Comparison of ENCODE assay signal across 29 mouse cellular contexts in the genomic region with DNA sequence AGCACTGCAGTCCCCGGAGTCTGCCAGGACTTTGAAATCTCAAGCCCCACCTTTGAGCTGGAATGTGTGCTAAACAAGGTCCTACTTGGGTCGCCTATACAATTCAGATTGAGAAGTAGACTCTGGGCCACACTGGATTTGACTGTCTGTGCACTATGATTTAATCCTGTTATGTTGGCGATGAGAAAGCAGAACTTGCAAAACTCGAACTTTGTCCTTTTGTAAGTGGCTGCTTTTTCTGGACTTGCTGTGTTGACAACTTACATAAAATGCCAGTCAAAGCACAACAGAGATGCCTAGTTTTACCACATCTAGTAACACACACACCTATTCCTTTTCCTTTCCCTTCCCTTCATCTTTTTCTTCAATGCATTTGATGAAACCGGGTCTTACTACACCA.
DNase-seq lines count a peak whose midpoint lies in the region; ATAC-seq and TF ChIP-seq lines count a peak whose summit lies in the region.
"Had no signal": no experiment of that assay in that cellular context is flagged by ENCODE, and none has a peak within 500 bp of the region (broad histone marks: within the 10 kb centered on the region; RNA-seq: fewer than 3 reads in every experiment).

No protein-coding gene starts in this region.

- 92% methylated on average over 5 of the region's 5 CpGs for WGBS in kidney, embryonic 15.5 days
- 85% methylated on average over 5 of the region's 5 CpGs for WGBS in heart, adult 2 months

- H3K4me3 ChIP-seq in kidney, embryonic 15.5 days (replicated peaks): no peak overlapping the region
- H3K4me3 ChIP-seq in heart, adult 2 months: no peak overlapping the region
- H3K4me3 ChIP-seq: embryonic facial prominence, embryonic 10.5 days; embryonic facial prominence, embryonic 13.5 days; erythroblast, embryonic 14.5 days; forebrain, embryonic 12.5 days; forebrain, embryonic 15.5 days; heart, embryonic 10.5 days; heart, embryonic 13.5 days had no signal

- H3K79me2 ChIP-seq in heart, adult 2 months (replicated peaks; ENCODE audit: control insufficient read depth, insufficient read depth, low read length): no peaks in the 10 kb centered on the region

- no peak overlapping the region for H3K4me2 ChIP-seq in kidney, embryonic 15.5 days
- H3K4me2 ChIP-seq: embryonic facial prominence, embryonic 13.5 days; forebrain, embryonic 12.5 days; forebrain, embryonic 15.5 days; heart, embryonic 13.5 days; hindbrain, embryonic 14.5 days had no signal

- H3K27me3 ChIP-seq in kidney, embryonic 15.5 days: 0 out of 2 replicates have a peak, but pooled peaks cover 4% of the 10 kb centered on the region
- peaks cover 1% of the 10 kb centered on the region; the same call in 1 of the 2 replicates for H3K27me3 ChIP-seq in heart, adult 2 months (ENCODE audit: control insufficient read depth, insufficient read depth, low read length)
- H3K27me3 ChIP-seq: forebrain, embryonic 15.5 days; heart, embryonic 13.5 days had no signal

- H3K4me1 ChIP-seq in kidney, embryonic 15.5 days: no peaks in the 10 kb centered on the region
- no peaks in the 10 kb centered on the region for H3K4me1 ChIP-seq in heart, adult 2 months (ENCODE audit: control insufficient read depth, insufficient read depth, low read length)
- H3K4me1 ChIP-seq: embryonic facial prominence, embryonic 10.5 days; embryonic facial prominence, embryonic 13.5 days; forebrain, embryonic 12.5 days; forebrain, embryonic 15.5 days; heart, embryonic 10.5 days; heart, embryonic 13.5 days had no signal

- TF ChIP-seq CTCF in heart, adult 2 months (IDR thresholded peaks at IDR 0.05): no peak

- ATAC-seq in kidney, embryonic 15.5 days (replicated peaks; ENCODE audit: low FRiP score): no peak
- ATAC-seq: forebrain, embryonic 15.5 days; hindbrain, postnatal 0 days; Patski had no signal

- TF ChIP-seq EP300 in heart, adult 2 months (IDR thresholded peaks at IDR 0.05; ENCODE audit: insufficient read depth, low read depth, low read length): no peak

- H3K36me3 ChIP-seq in kidney, embryonic 15.5 days: no peaks in the 10 kb centered on the region
- no peaks in the 10 kb centered on the region for H3K36me3 ChIP-seq in heart, adult 2 months (ENCODE audit: control insufficient read depth, insufficient read depth, low read length)
- H3K36me3 ChIP-seq: embryonic facial prominence, embryonic 13.5 days; forebrain, embryonic 12.5 days; forebrain, embryonic 15.5 days; G1E; heart, embryonic 10.5 days had no signal

- H3K9me3 ChIP-seq in kidney, embryonic 15.5 days (replicated peaks): peaks cover 17% of the 10 kb centered on the region
- H3K9me3 ChIP-seq: forebrain, embryonic 15.5 days had no signal

- no peak overlapping the region for H3K27ac ChIP-seq in kidney, embryonic 15.5 days
- H3K27ac ChIP-seq in heart, adult 2 months: no peak overlapping the region
- H3K27ac ChIP-seq: embryonic facial prominence, embryonic 10.5 days; embryonic facial prominence, embryonic 13.5 days; forebrain, embryonic 12.5 days; forebrain, embryonic 15.5 days; heart, embryonic 10.5 days; heart, embryonic 13.5 days; hindbrain, embryonic 14.5 days; hindbrain, postnatal 0 days had no signal

- intact Hi-C loops in heart, adult 2 months (cut with DNase I): no loop called here

- peak; percentile 4 for DNase-seq in kidney, adult 18-20 months
- DNase-seq in kidney, adult 9 months: peak; percentile 66
- no peak for DNase-seq in kidney, postnatal 4 days
- peak; percentile 16 for DNase-seq in ZHBTc4 (ENCODE audit: low read depth, low spot score)
- DNase-seq in heart, adult 2 months: no peak
- DNase-seq: adrenal gland, adult 8-10 months; adrenal gland, postnatal 25 days; B cell, adult 2 months; cerebellum, adult 11-12 months; cerebellum, adult 8-10 months; cerebellum, postnatal 10 days; cerebellum, postnatal 36 days; embryo, embryonic 11 days; gastrocnemius, postnatal 25 days; heart, adult 18-20 months; heart, postnatal 14 days; heart, postnatal 4 days had no signal

- H3K9ac ChIP-seq in kidney, embryonic 15.5 days: no peak overlapping the region
- no peak overlapping the region for H3K9ac ChIP-seq in heart, adult 2 months (ENCODE audit: low read depth, low read length)
- H3K9ac ChIP-seq: embryonic facial prominence, embryonic 13.5 days; forebrain, embryonic 12.5 days; forebrain, embryonic 15.5 days; heart, embryonic 13.5 days; hindbrain, embryonic 14.5 days had no signal

- TF ChIP-seq POLR2A in heart, adult 2 months (IDR thresholded peaks at IDR 0.05; ENCODE audit: insufficient read depth, low read depth, low read length): no peak

Comparison
In these comparisons a context has a peak if more than half of its experiments do, and no peak if none do; other contexts are left out.
1. DNase-seq: peak in kidney, adult 18-20 months (single experiment), kidney, adult 9 months (single experiment) and ZHBTc4 (single experiment); none in kidney, postnatal 4 days (0 of 2) and heart, adult 2 months (0 of 2).